Comparison of ENCODE assay signal across 12 mouse cellular contexts in the genomic region with DNA sequence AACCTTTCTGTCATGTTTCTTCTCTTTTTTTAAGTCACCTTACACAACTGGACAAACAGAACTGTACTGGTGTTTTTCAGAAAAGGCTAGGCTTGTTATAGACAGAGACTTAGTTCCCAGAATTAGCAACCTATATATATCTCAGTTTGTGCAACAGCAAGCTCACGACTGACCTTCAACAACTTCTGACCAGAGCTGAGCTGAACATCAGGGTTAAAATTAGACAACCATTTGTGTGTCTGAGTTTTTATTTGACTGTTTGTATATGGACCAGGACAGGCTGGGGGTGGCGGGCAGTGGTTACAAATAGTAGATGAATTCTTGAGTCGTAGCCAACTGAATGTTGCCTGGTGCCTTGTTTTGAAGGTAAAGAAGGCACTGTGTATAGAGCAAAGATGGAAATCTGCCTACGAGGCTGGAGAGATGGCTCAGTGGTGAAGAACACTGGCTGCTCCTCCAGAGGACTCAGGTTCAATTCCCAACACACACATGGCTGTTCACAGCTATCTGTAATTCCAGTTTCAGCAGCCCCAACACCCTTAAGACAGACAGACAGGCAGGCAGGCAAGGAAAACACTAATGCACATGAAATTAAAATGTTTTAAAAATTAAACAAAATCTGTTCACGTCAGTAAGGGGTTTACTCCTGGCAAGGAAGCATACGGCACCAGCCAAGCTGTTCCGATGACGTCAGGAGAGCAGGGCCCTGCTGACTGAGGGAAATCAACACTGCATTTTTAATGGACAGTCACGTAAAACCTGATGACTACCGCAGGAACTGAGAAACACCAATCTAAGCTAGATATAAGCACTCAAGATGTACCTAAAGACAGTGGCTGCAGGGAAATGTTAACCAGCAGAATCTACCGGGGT.
DNase-seq lines count a peak whose midpoint lies in the region; ATAC-seq and TF ChIP-seq lines count a peak whose summit lies in the region.
"Had no signal": no experiment of that assay in that cellular context is flagged by ENCODE, and none has a peak within 500 bp of the region (broad histone marks: within the 10 kb centered on the region; RNA-seq: fewer than 3 reads in every experiment).

No protein-coding gene starts in this region.

- no peaks in the 10 kb centered on the region for H3K36me3 ChIP-seq in forebrain, embryonic 15.5 days
- H3K36me3 ChIP-seq in forebrain, embryonic 11.5 days (ENCODE audit: control insufficient read depth, insufficient read depth, low read length), result no peaks in the 10 kb centered on the region
- H3K36me3 ChIP-seq in lung, embryonic 15.5 days, result no peaks in the 10 kb centered on the region
- no peaks in the 10 kb centered on the region for H3K36me3 ChIP-seq in stomach, embryonic 15.5 days
- H3K36me3 ChIP-seq in intestine, embryonic 16.5 days (ENCODE audit: control insufficient read depth, insufficient read depth, low read length), result no peaks in the 10 kb centered on the region

- peak; percentile 80 for ATAC-seq in forebrain, embryonic 15.5 days (replicated peaks)
- no peak for ATAC-seq in forebrain, embryonic 11.5 days (replicated peaks; ENCODE audit: low FRiP score)
- peak; percentile 52; the same call in 1 of the 2 replicates for ATAC-seq in lung, embryonic 15.5 days (ENCODE audit: borderline replicate concordance, extremely low read depth, low FRiP score, low TSS enrichment)
- peak; percentile 22; the same call in 1 of the 2 replicates for ATAC-seq in stomach, embryonic 15.5 days (ENCODE audit: insufficient read depth, low FRiP score, low read depth)
- ATAC-seq in intestine, embryonic 16.5 days, result no peak
- ATAC-seq in megakaryocyte-erythroid progenitor cell, adult 5-6 weeks (replicated peaks; ENCODE audit: low FRiP score, low TSS enrichment, poor library complexity, severe bottlenecking), result no peak
- ATAC-seq: hindbrain, postnatal 0 days; Patski had no signal

- no peaks in the 10 kb centered on the region for H3K27me3 ChIP-seq in forebrain, embryonic 15.5 days
- H3K27me3 ChIP-seq in forebrain, embryonic 11.5 days (ENCODE audit: control insufficient read depth, insufficient read depth, low read length), result no peaks in the 10 kb centered on the region
- H3K27me3 ChIP-seq in lung, embryonic 15.5 days, result no peaks in the 10 kb centered on the region
- no peaks in the 10 kb centered on the region for H3K27me3 ChIP-seq in stomach, embryonic 15.5 days (replicated peaks)
- H3K27me3 ChIP-seq in intestine, embryonic 16.5 days (replicated peaks; ENCODE audit: control insufficient read depth, insufficient read depth, low read length), result no peaks in the 10 kb centered on the region
- H3K27me3 ChIP-seq: Patski had no signal

- 66% methylated on average over 11 of the region's 11 CpGs for WGBS in forebrain, embryonic 15.5 days
- WGBS in forebrain, embryonic 11.5 days, result 88% methylated on average over 11 of the region's 11 CpGs
- 57% methylated on average over 11 of the region's 11 CpGs for WGBS in lung, embryonic 15.5 days
- WGBS in stomach, embryonic 15.5 days, result 60% methylated on average over 11 of the region's 11 CpGs
- WGBS in intestine, embryonic 16.5 days, result 63% methylated on average over 11 of the region's 11 CpGs

- H3K4me2 ChIP-seq in forebrain, embryonic 15.5 days (replicated peaks), result no peak overlapping the region
- no peak overlapping the region for H3K4me2 ChIP-seq in forebrain, embryonic 11.5 days (ENCODE audit: low read depth, low read length, severe bottlenecking)
- H3K4me2 ChIP-seq in lung, embryonic 15.5 days, result no peak overlapping the region
- H3K4me2 ChIP-seq in stomach, embryonic 15.5 days, result no peak overlapping the region
- no peak overlapping the region for H3K4me2 ChIP-seq in intestine, embryonic 16.5 days (ENCODE audit: low read depth, low read length)

- H3K4me3 ChIP-seq in forebrain, embryonic 15.5 days, result no peak overlapping the region
- no peak overlapping the region for H3K4me3 ChIP-seq in forebrain, embryonic 11.5 days (ENCODE audit: low read depth, low read length)
- no peak overlapping the region for H3K4me3 ChIP-seq in lung, embryonic 15.5 days
- H3K4me3 ChIP-seq in layer of hippocampus, adult 2 months, result no peak overlapping the region
- H3K4me3 ChIP-seq in stomach, embryonic 15.5 days (replicated peaks), result no peak overlapping the region
- no peak overlapping the region for H3K4me3 ChIP-seq in intestine, embryonic 16.5 days (ENCODE audit: low read length)

- no peak for DNase-seq in forebrain, embryonic 11.5 days (ENCODE audit: low spot score)
- DNase-seq in lung, postnatal 25 days (ENCODE audit: low spot score), result no peak
- peak; percentile 30 to 54 for DNase-seq in layer of hippocampus, adult 2 months (ENCODE audit: low spot score in 2 of 2)
- DNase-seq: adrenal gland, postnatal 36 days; cerebellum, postnatal 25 days had no signal

- no peak for TF ChIP-seq CTCF in layer of hippocampus, adult 2 months (conservative IDR thresholded peaks at IDR 0.05)

- no peaks in the 10 kb centered on the region for H3K4me1 ChIP-seq in forebrain, embryonic 15.5 days
- H3K4me1 ChIP-seq in forebrain, embryonic 11.5 days (replicated peaks; ENCODE audit: control insufficient read depth, insufficient read depth, low read length), result no peaks in the 10 kb centered on the region
- H3K4me1 ChIP-seq in lung, embryonic 15.5 days, result peaks cover 6% of the 10 kb centered on the region; the same call in 1 of the 2 replicates
- no peaks in the 10 kb centered on the region for H3K4me1 ChIP-seq in stomach, embryonic 15.5 days
- H3K4me1 ChIP-seq in intestine, embryonic 16.5 days (ENCODE audit: control insufficient read depth, insufficient read depth, low read length), result peaks cover 7% of the 10 kb centered on the region; the same call in 1 of the 2 replicates

- no peaks in the 10 kb centered on the region for H3K9me3 ChIP-seq in forebrain, embryonic 15.5 days
- no peaks in the 10 kb centered on the region for H3K9me3 ChIP-seq in forebrain, embryonic 11.5 days (ENCODE audit: control insufficient read depth, low read length)
- no peaks in the 10 kb centered on the region for H3K9me3 ChIP-seq in lung, embryonic 15.5 days
- no peaks in the 10 kb centered on the region for H3K9me3 ChIP-seq in stomach, embryonic 15.5 days
- no peaks in the 10 kb centered on the region for H3K9me3 ChIP-seq in intestine, embryonic 16.5 days (ENCODE audit: control insufficient read depth, low read length)

- H3K27ac ChIP-seq in forebrain, embryonic 15.5 days (replicated peaks), result peak overlapping the region; percentile 5; the same call in 1 of the 2 replicates
- H3K27ac ChIP-seq in forebrain, embryonic 11.5 days (ENCODE audit: low read depth, low read length), result no peak overlapping the region
- H3K27ac ChIP-seq in lung, embryonic 15.5 days, result no peak overlapping the region
- peak overlapping the region; percentile 11; the same call in 1 of the 2 replicates for H3K27ac ChIP-seq in layer of hippocampus, adult 2 months
- H3K27ac ChIP-seq in stomach, embryonic 15.5 days, result 0 out of 2 replicates have a peak overlapping the region, but pooled peaks have one; percentile 13
- no peak overlapping the region for H3K27ac ChIP-seq in intestine, embryonic 16.5 days (ENCODE audit: low read length)
- H3K27ac ChIP-seq: hindbrain, postnatal 0 days had no signal

- no peak overlapping the region for H3K9ac ChIP-seq in forebrain, embryonic 15.5 days (replicated peaks)
- no peak overlapping the region for H3K9ac ChIP-seq in forebrain, embryonic 11.5 days (ENCODE audit: low read length)
- H3K9ac ChIP-seq in lung, embryonic 15.5 days, result no peak overlapping the region
- H3K9ac ChIP-seq in stomach, embryonic 15.5 days, result no peak overlapping the region
- H3K9ac ChIP-seq in intestine, embryonic 16.5 days (ENCODE audit: low read depth, low read length), result no peak overlapping the region

Comparison
In these comparisons a context has a peak if more than half of its experiments do, and no peak if none do; other contexts are left out.
1. ATAC-seq: peak in forebrain, embryonic 15.5 days (single experiment), lung, embryonic 15.5 days (single experiment) and stomach, embryonic 15.5 days (single experiment); none in forebrain, embryonic 11.5 days (single experiment), intestine, embryonic 16.5 days (single experiment) and megakaryocyte-erythroid progenitor cell, adult 5-6 weeks (single experiment).
2. H3K27ac ChIP-seq: peak in forebrain, embryonic 15.5 days (single experiment), layer of hippocampus, adult 2 months (single experiment) and stomach, embryonic 15.5 days (single experiment); none in forebrain, embryonic 11.5 days (single experiment), lung, embryonic 15.5 days (single experiment) and intestine, embryonic 16.5 days (single experiment).
3. DNase-seq: peak in layer of hippocampus, adult 2 months (2 of 2); none in forebrain, embryonic 11.5 days (single experiment) and lung, postnatal 25 days (single experiment).